Mouse (Mus musculus): ENCODE data around the gene Ipo9.

- TF ChIP-seq CTCF (IDR thresholded peaks at IDR 0.05; ENCODE audit: control insufficient read depth, insufficient read depth, insufficient replicate concordance, low read depth, low read length): no peak
- no peak for TF ChIP-seq POLR2A (IDR thresholded peaks at IDR 0.05; ENCODE audit: control insufficient read depth, low read depth, low read length)
These were observed 50.0 kb downstream of the Ipo9 start for GRCm38 (mm10) chr1:135380071-135380991.
